Comparison of ENCODE assay signal across 9 mouse cellular contexts in genomic region chr2:118745915-118746901, GRCm38 (mm10). TPM values are rescaled to one million over a fixed set of nuclear protein-coding genes. Genes with fewer than 3 reads are reported as not detected.
DNase-seq lines count a peak whose midpoint lies in the region; ATAC-seq and TF ChIP-seq lines count a peak whose summit lies in the region.
"Had no signal": no experiment of that assay in that cellular context is flagged by ENCODE, and none has a peak within 500 bp of the region (broad histone marks: within the 10 kb centered on the region; RNA-seq: fewer than 3 reads in every experiment).

No protein-coding gene starts in this region.

- WGBS in embryonic facial prominence, embryonic 15.5 days, result under 1% methylated on average over 113 of the region's 113 CpGs
- under 1% methylated on average over 93 of the region's 113 CpGs for WGBS in hindbrain, embryonic 13.5 days
- WGBS in liver, embryonic 11.5 days, result under 1% methylated on average over 108 of the region's 113 CpGs
- WGBS in neural tube, embryonic 12.5 days, result under 1% methylated on average over 112 of the region's 113 CpGs

- peak overlapping the region; percentile 73 for H3K27ac ChIP-seq in left cerebral cortex, adult 2 months
- H3K27ac ChIP-seq in embryonic facial prominence, embryonic 15.5 days (replicated peaks), result no peak overlapping the region
- peak overlapping the region; percentile 82 for H3K27ac ChIP-seq in hindbrain, embryonic 13.5 days
- peak overlapping the region; percentile 58 for H3K27ac ChIP-seq in liver, embryonic 11.5 days (ENCODE audit: low read depth, low read length)
- 0 out of 2 replicates have a peak overlapping the region, but pooled peaks have one; percentile 59 for H3K27ac ChIP-seq in neural tube, embryonic 12.5 days

- no peaks in the 10 kb centered on the region for H3K36me3 ChIP-seq in embryonic facial prominence, embryonic 15.5 days
- 0 out of 2 replicates have a peak, but pooled peaks cover 2% of the 10 kb centered on the region for H3K36me3 ChIP-seq in hindbrain, embryonic 13.5 days
- peaks cover 9% of the 10 kb centered on the region; the same call in 1 of the 2 replicates for H3K36me3 ChIP-seq in liver, embryonic 11.5 days (ENCODE audit: control insufficient read depth, insufficient read depth, low read length)
- H3K36me3 ChIP-seq in neural tube, embryonic 12.5 days, result no peaks in the 10 kb centered on the region

- H3K4me3 ChIP-seq in left cerebral cortex, adult 2 months, result peak overlapping the region; percentile 92
- peak overlapping the region; percentile 74 for H3K4me3 ChIP-seq in embryonic facial prominence, embryonic 15.5 days (replicated peaks)
- peak overlapping the region; percentile 95 for H3K4me3 ChIP-seq in hindbrain, embryonic 13.5 days
- H3K4me3 ChIP-seq in liver, embryonic 11.5 days (ENCODE audit: low read depth, low read length), result peak overlapping the region; percentile 96
- peak overlapping the region; percentile 96 for H3K4me3 ChIP-seq in neural tube, embryonic 12.5 days

- peak; percentile 20 for ATAC-seq in activated CD4-positive, CD25-positive, alpha-beta regulatory T cell, adult 4 months
- peak; percentile 16; the same call in 1 of the 2 replicates for ATAC-seq in embryonic facial prominence, embryonic 15.5 days (ENCODE audit: insufficient number of reproducible peaks, low FRiP score, low TSS enrichment, low read depth)
- ATAC-seq in hindbrain, embryonic 13.5 days (ENCODE audit: low FRiP score), result peak; percentile 34
- ATAC-seq in liver, embryonic 11.5 days (replicated peaks; ENCODE audit: low FRiP score), result peak; percentile 34
- ATAC-seq in neural tube, embryonic 12.5 days (ENCODE audit: low FRiP score, low read depth), result peak; percentile 63

- no peak for TF ChIP-seq CTCF in left cerebral cortex, adult 2 months (IDR thresholded peaks at IDR 0.05)

- H3K9ac ChIP-seq in embryonic facial prominence, embryonic 15.5 days, result peak overlapping the region; percentile 66
- H3K9ac ChIP-seq in hindbrain, embryonic 13.5 days, result peak overlapping the region; percentile 97
- peak overlapping the region; percentile 97 for H3K9ac ChIP-seq in liver, embryonic 11.5 days (ENCODE audit: low read depth, low read length)
- H3K9ac ChIP-seq in neural tube, embryonic 12.5 days, result peak overlapping the region; percentile 93

- intact Hi-C loops in left cerebral cortex, adult 2 months (cut with DNase I), result loop anchor here (1.0 to 5.0 kb wide), 3 partner anchors 18 to 116 kb away; partner anchors contain the start of genes Disp2 and Ivd

- H3K9me3 ChIP-seq in embryonic facial prominence, embryonic 15.5 days (replicated peaks), result no peaks in the 10 kb centered on the region
- no peaks in the 10 kb centered on the region for H3K9me3 ChIP-seq in hindbrain, embryonic 13.5 days
- no peaks in the 10 kb centered on the region for H3K9me3 ChIP-seq in liver, embryonic 11.5 days (ENCODE audit: control insufficient read depth, low read length)
- no peaks in the 10 kb centered on the region for H3K9me3 ChIP-seq in neural tube, embryonic 12.5 days

- H3K4me1 ChIP-seq in embryonic facial prominence, embryonic 15.5 days, result peaks cover 47% of the 10 kb centered on the region
- peaks cover 61% of the 10 kb centered on the region for H3K4me1 ChIP-seq in hindbrain, embryonic 13.5 days (replicated peaks)
- H3K4me1 ChIP-seq in liver, embryonic 11.5 days (replicated peaks; ENCODE audit: control insufficient read depth, insufficient read depth, low read length), result peaks cover 36% of the 10 kb centered on the region
- peaks cover 49% of the 10 kb centered on the region for H3K4me1 ChIP-seq in neural tube, embryonic 12.5 days

- peak overlapping the region; percentile 97 for H3K4me2 ChIP-seq in embryonic facial prominence, embryonic 15.5 days (replicated peaks)
- H3K4me2 ChIP-seq in hindbrain, embryonic 13.5 days, result peak overlapping the region; percentile 89
- peak overlapping the region; percentile 98 for H3K4me2 ChIP-seq in liver, embryonic 11.5 days
- H3K4me2 ChIP-seq in neural tube, embryonic 12.5 days (replicated peaks), result peak overlapping the region; percentile 99

- DNase-seq in left cerebral cortex, adult 2 months (ENCODE audit: extremely low spot score in 1 of 2, low spot score in 2 of 2), result no peak
- no peak for DNase-seq in left cerebral cortex, adult 9 months (ENCODE audit: low spot score in 2 of 2)
- DNase-seq in liver, embryonic 11.5 days (ENCODE audit: low spot score), result peak; percentile 66
- DNase-seq in frontal cortex, postnatal 36 days (ENCODE audit: low spot score in 2 of 2), result no peak

- H3K27me3 ChIP-seq in embryonic facial prominence, embryonic 15.5 days, result peaks cover 18% of the 10 kb centered on the region
- peaks cover 24% of the 10 kb centered on the region for H3K27me3 ChIP-seq in hindbrain, embryonic 13.5 days
- H3K27me3 ChIP-seq in liver, embryonic 11.5 days (replicated peaks; ENCODE audit: control insufficient read depth, insufficient read depth, low read length), result no peaks in the 10 kb centered on the region; the same call in none of the 2 replicates
- peaks cover 24% of the 10 kb centered on the region for H3K27me3 ChIP-seq in neural tube, embryonic 12.5 days (replicated peaks)

RNA-seq across cellular contexts. Expression of gene Inafm2, which starts 0.7 kb away (rescaled TPM):
- total RNA-seq in left cerebral cortex, adult 2 months (2021), result 10 to 100 TPM; 42.7 to 47.9 TPM
- polyA plus RNA-seq in activated CD4-positive, CD25-positive, alpha-beta regulatory T cell, adult 4 months (2017; shearing (Covaris generic)), result 10 to 100 TPM; 19.8 to 27.2 TPM
- polyA plus RNA-seq in embryonic facial prominence, embryonic 15.5 days (2015; fragmentation: Nextera tagmentation; extraction: Ambion mirVana), result 15.9 and 16.9 TPM in 2 replicates
- 23.5 and 24.8 TPM in 2 replicates for polyA plus RNA-seq in hindbrain, embryonic 13.5 days (2015; fragmentation: Nextera tagmentation; extraction: Ambion mirVana)
- 32.3 and 33.0 TPM in 2 replicates for polyA plus RNA-seq in liver, embryonic 11.5 days (2014; fragmentation: Nextera tagmentation; extraction: Ambion mirVana)
- polyA plus RNA-seq in neural tube, embryonic 12.5 days (2016; fragmentation: Nextera tagmentation; extraction: Ambion mirVana), result 25.2 and 25.4 TPM in 2 replicates

RNA-seq across cellular contexts. Expression of gene Ccdc9b, which starts 16.3 kb away (rescaled TPM):
- total RNA-seq in left cerebral cortex, adult 2 months (2021), result 1 to 10 TPM; 4.0 to 4.7 TPM
- not detected for polyA plus RNA-seq in activated CD4-positive, CD25-positive, alpha-beta regulatory T cell, adult 4 months (2017; shearing (Covaris generic))
- 2.0 and 2.4 TPM in 2 replicates for polyA plus RNA-seq in embryonic facial prominence, embryonic 15.5 days (2015; fragmentation: Nextera tagmentation; extraction: Ambion mirVana)
- 1.2 and 1.4 TPM in 2 replicates for polyA plus RNA-seq in hindbrain, embryonic 13.5 days (2015; fragmentation: Nextera tagmentation; extraction: Ambion mirVana)
- polyA plus RNA-seq in liver, embryonic 11.5 days (2014; fragmentation: Nextera tagmentation; extraction: Ambion mirVana), result 0.14 and 0.19 TPM in 2 replicates
- 1.6 and 1.9 TPM in 2 replicates for polyA plus RNA-seq in neural tube, embryonic 12.5 days (2016; fragmentation: Nextera tagmentation; extraction: Ambion mirVana)
- total RNA-seq: neutrophil, adult 5-6 weeks had no signal

RNA-seq across cellular contexts. Expression of gene Plcb2, which starts 18.0 kb away (rescaled TPM):
- 1 to 10 TPM; 2.3 to 3.2 TPM for total RNA-seq in left cerebral cortex, adult 2 months (2021)
- polyA plus RNA-seq in activated CD4-positive, CD25-positive, alpha-beta regulatory T cell, adult 4 months (2017; shearing (Covaris generic)), result 10 to 100 TPM; 17.4 to 20.2 TPM
- polyA plus RNA-seq in embryonic facial prominence, embryonic 15.5 days (2015; fragmentation: Nextera tagmentation; extraction: Ambion mirVana), result 0.75 and 1.1 TPM in 2 replicates
- polyA plus RNA-seq in hindbrain, embryonic 13.5 days (2015; fragmentation: Nextera tagmentation; extraction: Ambion mirVana), result 0.48 and 0.64 TPM in 2 replicates
- 2.9 and 3.5 TPM in 2 replicates for polyA plus RNA-seq in liver, embryonic 11.5 days (2014; fragmentation: Nextera tagmentation; extraction: Ambion mirVana)
- polyA plus RNA-seq in neural tube, embryonic 12.5 days (2016; fragmentation: Nextera tagmentation; extraction: Ambion mirVana), result 0.41 and 1.1 TPM in 2 replicates

RNA-seq across cellular contexts. Expression of gene Phgr1, which starts 26.4 kb away (rescaled TPM):
- not detected for total RNA-seq in left cerebral cortex, adult 2 months (2021)
- not detected for polyA plus RNA-seq in activated CD4-positive, CD25-positive, alpha-beta regulatory T cell, adult 4 months (2017; shearing (Covaris generic))
- polyA plus RNA-seq in embryonic facial prominence, embryonic 15.5 days (2015; fragmentation: Nextera tagmentation; extraction: Ambion mirVana), result 1.7 and 4.2 TPM in 2 replicates
- polyA plus RNA-seq in hindbrain, embryonic 13.5 days (2015; fragmentation: Nextera tagmentation; extraction: Ambion mirVana), result not detected in 2 replicates
- not detected in 2 replicates for polyA plus RNA-seq in liver, embryonic 11.5 days (2014; fragmentation: Nextera tagmentation; extraction: Ambion mirVana)
- polyA plus RNA-seq in neural tube, embryonic 12.5 days (2016; fragmentation: Nextera tagmentation; extraction: Ambion mirVana), result not detected in 2 replicates
- total RNA-seq: neutrophil, adult 5-6 weeks had no signal

RNA-seq across cellular contexts. Expression of gene Disp2, which starts 33.3 kb away (rescaled TPM):
- total RNA-seq in left cerebral cortex, adult 2 months (2021), result 100 to 1,000 TPM; 197 to 209 TPM
- polyA plus RNA-seq in activated CD4-positive, CD25-positive, alpha-beta regulatory T cell, adult 4 months (2017; shearing (Covaris generic)), result under 1 TPM in 1 of 2 experiments, not detected in 1; 0.25 TPM
- polyA plus RNA-seq in embryonic facial prominence, embryonic 15.5 days (2015; fragmentation: Nextera tagmentation; extraction: Ambion mirVana), result 0.37 and 0.68 TPM in 2 replicates
- polyA plus RNA-seq in hindbrain, embryonic 13.5 days (2015; fragmentation: Nextera tagmentation; extraction: Ambion mirVana), result 37.3 and 41.5 TPM in 2 replicates
- 0.32 and 0.60 TPM in 2 replicates for polyA plus RNA-seq in liver, embryonic 11.5 days (2014; fragmentation: Nextera tagmentation; extraction: Ambion mirVana)
- polyA plus RNA-seq in neural tube, embryonic 12.5 days (2016; fragmentation: Nextera tagmentation; extraction: Ambion mirVana), result 21.7 and 24.0 TPM in 2 replicates
- total RNA-seq: neutrophil, adult 5-6 weeks had no signal
